Mouse (Mus musculus) layer of hippocampus, adult 18-20 months (tissue): Measurements from ENCODE around the gene Btg1. TPM values are rescaled to one million over a fixed set of nuclear protein-coding genes. Genes with fewer than 3 reads are reported as not detected.

Source experiments
- DNase-seq, 2 experiments: peaks; one replicate each; pipeline ENCODE4 v3.0.0; 2022; ENCODE audit warnings: low spot score in 2 of 2
- total RNA-seq, 2 experiments: library from RNA; stranded (reverse); gene quantifications; 2 replicates each; pipeline ENCODE4 v1.2.3; 2021

Btg1 gene
- total RNA-seq, 2 experiments from 2014 or later: 56.3 to 60.6 TPM

GRCm38 (mm10) chr10:96628913-96629199 lies 12.1 kb downstream of the Btg1 start:
- no peak for DNase-seq

DNA sequence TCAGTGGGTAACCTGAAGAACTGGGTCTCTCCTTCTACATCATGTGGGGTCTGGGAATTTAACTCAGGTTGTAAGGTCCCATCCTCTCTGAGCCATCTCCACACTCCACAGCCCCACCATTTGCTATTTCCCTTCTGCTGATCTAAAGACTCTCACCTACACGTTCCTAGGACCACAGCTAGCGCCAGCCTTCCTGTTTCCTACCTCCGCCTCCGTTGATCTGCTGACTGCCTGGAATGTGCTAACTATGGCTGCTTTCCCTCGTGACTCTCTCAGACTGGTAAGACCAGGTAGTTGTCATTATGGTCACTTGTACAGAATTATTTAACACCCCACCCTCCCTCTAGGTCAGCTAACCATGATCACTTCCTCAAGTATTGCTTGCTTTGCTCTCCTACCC lies 13.3 kb downstream of the Btg1 start:
- DNase-seq: no peak

DNA sequence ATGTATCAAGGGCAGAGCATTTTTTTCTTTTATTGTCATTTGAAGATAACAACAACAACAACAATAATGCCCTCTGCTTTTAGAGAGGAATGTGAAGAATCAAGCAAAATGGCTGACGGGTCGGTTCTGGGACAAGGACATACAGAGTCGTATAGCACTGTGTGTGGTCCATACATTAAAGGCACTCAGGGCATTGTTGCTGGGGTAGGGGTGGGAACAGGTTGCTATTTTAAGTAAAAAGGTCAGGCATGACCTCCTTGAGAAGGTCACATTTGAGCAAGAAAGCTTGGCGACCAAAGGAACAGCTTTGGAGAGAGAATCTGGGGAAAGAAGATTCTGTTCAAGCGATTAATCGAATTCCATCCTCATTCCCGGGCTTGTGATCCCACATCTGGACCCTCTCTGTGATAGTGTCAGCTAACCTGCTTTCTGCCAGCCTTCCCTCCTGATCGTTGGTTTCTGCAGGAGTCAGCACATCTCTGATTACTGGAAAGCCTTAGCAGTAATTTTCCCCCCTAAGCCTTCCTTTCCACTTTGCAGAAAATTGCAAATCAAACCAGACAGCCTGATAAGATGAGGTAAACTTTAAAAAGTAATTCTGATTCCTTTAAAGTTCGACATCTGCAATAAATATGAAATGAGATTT lies 14.4 kb downstream of the Btg1 start:
- DNase-seq: no peak

DNA sequence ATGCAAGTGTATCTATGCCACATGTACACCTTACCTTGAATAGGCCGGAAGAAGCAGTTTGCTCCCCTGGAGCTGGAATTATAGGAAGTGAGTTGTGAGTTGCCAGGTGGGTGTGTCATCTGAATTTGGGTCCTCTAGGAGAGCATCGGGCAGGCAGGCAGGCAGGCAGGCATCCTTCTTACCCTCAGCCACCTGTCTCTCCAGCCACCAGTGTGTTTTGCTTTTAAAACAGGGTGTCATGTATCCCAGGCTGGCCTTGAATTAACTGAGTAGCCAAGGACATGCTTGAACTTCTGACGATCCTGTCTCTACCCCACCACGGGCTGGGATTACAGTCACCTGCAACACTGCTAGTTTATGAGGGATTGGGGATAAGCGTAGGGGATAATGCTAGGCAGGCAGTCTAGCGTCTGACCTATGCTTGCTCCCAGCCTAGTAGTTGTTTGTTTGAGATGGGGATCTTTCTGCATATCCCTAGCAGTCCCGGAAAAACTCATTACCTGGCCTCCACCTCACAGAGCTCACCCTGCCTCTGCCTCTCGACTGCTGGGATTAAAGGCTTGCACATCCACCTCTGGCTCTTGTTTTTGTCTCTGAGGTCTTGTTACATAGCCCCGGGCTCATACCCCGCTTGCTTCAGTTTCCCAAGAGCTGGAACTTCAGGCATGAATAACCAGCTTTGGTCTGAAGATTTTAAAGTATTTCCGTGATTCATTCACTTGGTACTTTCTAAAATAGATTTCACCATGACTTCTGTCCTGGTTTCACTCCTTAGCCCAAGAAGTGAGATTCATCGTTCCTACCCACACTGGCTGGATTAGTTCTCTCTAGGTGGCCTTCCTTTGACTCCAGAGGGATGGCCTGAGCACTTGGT lies 15.7 kb downstream of the Btg1 start:
- no peak for DNase-seq

GRCm38 (mm10) chr10:96633145-96633516 lies 16.3 kb downstream of the Btg1 start:
- DNase-seq: no peak

DNA sequence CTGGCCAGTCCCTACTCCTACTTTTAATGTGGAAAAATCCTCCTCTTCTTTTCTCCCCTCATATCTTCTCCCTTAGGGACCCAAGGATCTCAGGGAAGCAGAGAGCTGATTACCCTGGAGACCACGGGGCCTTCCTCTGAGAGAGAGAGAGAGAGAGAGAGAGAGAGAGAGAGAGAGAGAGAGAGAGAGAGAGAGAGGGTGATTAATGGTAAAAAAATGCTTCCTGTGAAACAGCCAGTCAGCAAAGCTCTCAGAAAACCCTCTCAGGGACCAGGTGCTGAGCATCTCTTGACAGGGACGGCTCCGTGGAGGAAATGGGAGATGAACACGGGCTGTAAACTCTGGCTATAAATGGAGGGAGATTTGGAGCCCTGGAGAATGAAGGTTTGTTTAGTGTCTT lies 18.7 kb downstream of the Btg1 start:
- no peak for DNase-seq

GRCm38 (mm10) chr10:96638477-96638876 lies 21.7 kb downstream of the Btg1 start:
- no peak for DNase-seq

DNA sequence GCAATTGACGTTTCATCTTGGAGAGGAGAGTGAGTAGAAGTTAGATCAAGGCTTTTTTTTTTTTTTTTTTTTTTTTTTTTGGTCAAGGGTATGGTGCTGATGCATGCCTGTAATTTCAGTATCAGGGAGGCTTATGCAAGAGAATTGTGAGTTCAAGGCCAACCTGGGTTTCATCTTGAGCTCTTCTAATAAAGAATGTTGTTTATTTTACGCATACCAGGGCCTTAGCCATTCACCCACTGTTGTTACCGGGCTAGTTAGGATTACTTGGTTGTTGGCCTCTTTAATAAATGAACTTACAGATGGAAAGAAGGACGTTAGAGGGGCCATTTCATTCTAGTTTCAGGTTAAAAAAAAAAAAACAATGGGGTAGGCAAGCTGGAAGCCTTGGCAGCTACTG lies 25.2 kb downstream of the Btg1 start:
- no peak for DNase-seq

- DNase-seq: no peak
Measured at GRCm38 (mm10) chr10:96642751-96643150, 25.9 kb downstream of the Btg1 start.

DNA sequence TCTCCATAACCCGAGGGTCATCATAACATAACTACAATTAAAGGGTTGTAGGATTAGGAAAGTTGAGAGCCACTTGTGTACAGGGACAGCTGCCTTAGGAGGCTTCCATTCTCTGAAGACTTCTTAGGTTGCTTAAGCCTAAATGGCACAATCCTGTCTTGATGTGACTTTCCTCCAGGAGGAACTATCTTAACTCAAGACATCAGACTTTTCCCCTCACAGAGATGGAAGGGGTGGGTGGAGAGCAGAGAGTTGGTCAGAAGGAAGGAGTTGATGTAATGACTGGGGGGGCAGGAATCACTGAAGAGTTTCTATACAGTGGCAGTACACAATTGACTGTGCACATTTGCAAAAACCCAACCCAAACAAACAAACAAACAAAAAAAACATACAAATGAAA lies 28.4 kb downstream of the Btg1 start:
- no peak for DNase-seq

- peak; percentile 42 to 57 for DNase-seq
Measured at GRCm38 (mm10) chr10:96646024-96646866, 29.4 kb downstream of the Btg1 start.

- no peak for DNase-seq
Measured at GRCm38 (mm10) chr10:96646867-96647462, 30.2 kb downstream of the Btg1 start.

DNA sequence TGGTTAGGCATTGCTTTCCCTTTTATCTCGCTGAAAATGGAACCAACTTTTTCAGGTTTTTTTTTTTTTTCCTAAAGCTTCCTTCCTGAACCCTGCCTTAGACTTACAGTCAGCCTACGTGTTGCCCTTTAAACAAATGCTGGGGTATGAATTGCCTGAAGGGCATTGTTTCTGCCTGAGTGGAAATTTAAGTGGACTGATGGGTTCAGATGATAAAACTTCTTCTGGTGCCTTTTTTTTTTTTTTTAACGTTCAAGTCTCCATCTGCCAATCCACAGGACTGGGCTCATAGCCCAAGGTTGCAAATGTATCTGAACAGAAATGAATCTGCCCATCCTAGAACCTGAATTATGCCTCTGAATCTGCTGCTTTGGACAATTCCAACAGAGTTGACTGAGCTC lies 31.4 kb downstream of the Btg1 start:
- peak in 1 of 2 experiments; percentile 34 for DNase-seq

- DNase-seq: no peak
Measured at GRCm38 (mm10) chr10:96649524-96649923, 32.7 kb downstream of the Btg1 start.

DNA sequence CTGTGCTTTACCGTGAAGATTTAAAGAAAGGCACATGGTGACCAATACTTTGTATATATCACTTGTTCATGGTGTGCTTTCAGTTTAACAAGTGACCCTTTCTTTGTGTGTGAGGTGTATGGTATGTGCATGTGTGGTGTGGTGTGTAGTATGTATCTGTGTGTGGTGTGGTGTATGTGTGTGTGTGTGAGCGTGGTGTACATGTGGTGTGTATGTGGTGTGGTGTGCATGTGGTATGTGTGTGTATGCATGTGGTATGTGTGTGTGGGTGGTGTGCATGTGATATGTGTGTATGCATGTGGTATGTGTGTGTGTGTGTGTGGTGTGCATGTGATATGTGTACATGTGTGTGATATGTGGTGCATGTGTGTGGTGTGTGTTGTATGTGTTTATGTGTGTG lies 35.6 kb downstream of the Btg1 start:
- no peak for DNase-seq

DNA sequence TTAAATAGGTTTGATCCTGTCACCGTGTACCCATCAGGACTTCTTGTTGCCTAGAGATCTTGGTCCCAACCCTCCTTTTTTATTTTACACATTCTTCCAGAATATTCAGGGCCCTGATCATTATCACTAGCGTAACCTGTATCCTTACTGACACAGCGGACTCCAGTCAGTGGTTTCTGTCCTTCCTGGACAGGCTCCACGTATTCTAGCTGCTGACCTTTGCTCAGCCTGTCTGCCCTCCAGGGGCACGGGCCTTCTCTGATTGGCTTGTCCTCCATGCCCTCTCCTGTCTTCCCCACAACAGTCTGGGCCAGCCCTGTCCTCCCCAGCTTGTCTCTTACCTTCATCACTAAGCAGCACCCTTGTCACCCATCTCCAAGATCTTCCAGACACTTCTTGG lies 36.2 kb downstream of the Btg1 start:
- DNase-seq: no peak

- DNase-seq: no peak
Measured at GRCm38 (mm10) chr10:96654079-96654478, 37.3 kb downstream of the Btg1 start.

GRCm38 (mm10) chr10:96654576-96654975 lies 37.8 kb downstream of the Btg1 start:
- DNase-seq: no peak

DNA sequence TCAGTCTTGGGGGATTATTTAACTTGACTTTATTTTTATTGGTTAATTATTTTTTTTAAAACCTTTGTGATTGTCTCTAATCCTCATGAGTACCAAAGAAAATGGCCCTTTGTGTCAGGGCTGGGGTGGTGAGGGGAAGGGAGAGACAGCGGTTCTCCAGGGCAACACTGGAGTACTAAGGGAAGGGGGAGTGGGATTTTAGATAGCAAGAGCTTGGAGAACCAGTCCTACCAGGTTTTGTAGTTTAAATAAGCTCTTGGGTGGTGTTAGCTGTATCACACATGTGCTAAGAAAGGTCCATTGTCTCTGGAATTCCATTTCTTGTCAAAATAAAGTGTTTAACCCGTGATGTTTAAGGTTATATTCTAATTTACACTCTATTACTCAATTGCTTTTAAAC lies 38.3 kb downstream of the Btg1 start:
- no peak for DNase-seq

DNA sequence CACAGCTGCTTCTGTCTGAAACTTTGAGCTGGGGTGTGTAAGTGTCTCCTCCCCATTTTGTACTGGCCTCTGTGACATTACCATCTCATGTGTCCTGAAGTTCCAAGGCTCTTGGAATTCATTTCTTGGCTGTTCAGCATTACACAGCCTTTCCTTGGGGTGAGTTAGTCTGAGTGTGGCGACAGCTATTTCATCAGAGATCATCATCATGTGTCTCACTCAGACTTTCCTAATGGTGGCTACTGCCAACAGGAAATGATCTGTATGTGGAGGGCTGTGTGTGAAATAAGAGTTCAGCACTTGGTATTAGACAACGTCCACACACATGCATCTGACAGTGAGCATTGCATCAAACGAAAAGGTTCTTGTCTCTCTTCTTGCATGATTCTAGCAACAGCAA lies 39.4 kb downstream of the Btg1 start:
- no peak for DNase-seq

- DNase-seq: no peak
Measured at GRCm38 (mm10) chr10:96658906-96659305, 42.1 kb downstream of the Btg1 start.
